Mouse (Mus musculus): Measurements from ENCODE around the gene Magt1. TPM values are rescaled to one million over a fixed set of nuclear protein-coding genes. Genes with fewer than 3 reads are reported as not detected.
"Not testable (repeated sequence)": the region's sequence is repeated elsewhere in the genome, so short reads cannot be mapped to it uniquely, and the experiment has no call there.

The Magt1 gene
- polyA plus RNA-seq, 1 experiment from 2014 or later, result 56.8 TPM

- H3K27me3 ChIP-seq (replicated peaks; ENCODE audit: control insufficient read depth, insufficient read depth, low read length), result no peaks in the 10 kb centered on the region
- no peak overlapping the region for H3K9ac ChIP-seq (ENCODE audit: low read depth, low read length)
- WGBS, result 79% methylated on average over 5 of the region's 5 CpGs
- no peak overlapping the region for H3K4me3 ChIP-seq (ENCODE audit: low read depth, low read length)
- H3K36me3 ChIP-seq (ENCODE audit: control insufficient read depth, insufficient read depth, low read length), result no peaks in the 10 kb centered on the region
- ATAC-seq (replicated peaks; ENCODE audit: low FRiP score) (no peak), DNase-seq (ENCODE audit: low spot score) (no peak)
- no peaks in the 10 kb centered on the region for H3K4me1 ChIP-seq (replicated peaks; ENCODE audit: control insufficient read depth, insufficient read depth, low read length)
- H3K4me2 ChIP-seq, result no peak overlapping the region
- no peak overlapping the region for H3K27ac ChIP-seq (ENCODE audit: low read depth, low read length)
- no peaks in the 10 kb centered on the region for H3K9me3 ChIP-seq (ENCODE audit: control insufficient read depth, low read length)
Observed at GRCm38 (mm10) chrX:106030176-106030575, 18.5 kb upstream of the Magt1 start.

DNA sequence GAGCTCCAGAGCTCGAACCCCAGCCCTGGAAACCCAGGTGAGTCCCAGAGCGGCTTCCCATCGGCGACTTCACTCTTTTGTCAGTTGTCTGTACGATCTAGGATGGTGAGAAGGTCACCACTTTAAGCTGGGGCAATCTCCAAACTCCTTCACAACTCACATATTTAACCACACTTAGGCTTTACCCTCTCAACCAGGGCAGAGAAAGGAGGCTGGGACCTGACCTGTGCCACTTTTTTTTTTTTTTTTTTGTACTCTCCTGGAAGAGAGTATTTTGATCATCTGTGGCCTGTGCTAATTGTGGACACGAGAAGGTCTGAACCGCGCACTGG is 15.6 kb upstream of the Magt1 start:
- Histone ChIP-seq H3K9me3 (ENCODE audit: control insufficient read depth, low read length) (no peaks in the 10 kb centered on the region), H3K27ac (ENCODE audit: low read depth, low read length) (no peak overlapping the region), H3K9ac (ENCODE audit: low read depth, low read length) (peak overlapping the region; percentile 71), H3K4me1 (replicated peaks; ENCODE audit: control insufficient read depth, insufficient read depth, low read length) (no peaks in the 10 kb centered on the region), H3K4me3 (ENCODE audit: low read depth, low read length) (peak overlapping the region; percentile 58), H3K27me3 (replicated peaks; ENCODE audit: control insufficient read depth, insufficient read depth, low read length) (no peaks in the 10 kb centered on the region), H3K4me2 (peak overlapping the region; percentile 68), H3K36me3 (ENCODE audit: control insufficient read depth, insufficient read depth, low read length) (no peaks in the 10 kb centered on the region)
- 15% methylated on average over 8 of the region's 8 CpGs for WGBS
- ATAC-seq (replicated peaks; ENCODE audit: low FRiP score) (peak; percentile 42; the same call in 1 of the 2 replicates), DNase-seq (ENCODE audit: low spot score) (no peak)

DNA sequence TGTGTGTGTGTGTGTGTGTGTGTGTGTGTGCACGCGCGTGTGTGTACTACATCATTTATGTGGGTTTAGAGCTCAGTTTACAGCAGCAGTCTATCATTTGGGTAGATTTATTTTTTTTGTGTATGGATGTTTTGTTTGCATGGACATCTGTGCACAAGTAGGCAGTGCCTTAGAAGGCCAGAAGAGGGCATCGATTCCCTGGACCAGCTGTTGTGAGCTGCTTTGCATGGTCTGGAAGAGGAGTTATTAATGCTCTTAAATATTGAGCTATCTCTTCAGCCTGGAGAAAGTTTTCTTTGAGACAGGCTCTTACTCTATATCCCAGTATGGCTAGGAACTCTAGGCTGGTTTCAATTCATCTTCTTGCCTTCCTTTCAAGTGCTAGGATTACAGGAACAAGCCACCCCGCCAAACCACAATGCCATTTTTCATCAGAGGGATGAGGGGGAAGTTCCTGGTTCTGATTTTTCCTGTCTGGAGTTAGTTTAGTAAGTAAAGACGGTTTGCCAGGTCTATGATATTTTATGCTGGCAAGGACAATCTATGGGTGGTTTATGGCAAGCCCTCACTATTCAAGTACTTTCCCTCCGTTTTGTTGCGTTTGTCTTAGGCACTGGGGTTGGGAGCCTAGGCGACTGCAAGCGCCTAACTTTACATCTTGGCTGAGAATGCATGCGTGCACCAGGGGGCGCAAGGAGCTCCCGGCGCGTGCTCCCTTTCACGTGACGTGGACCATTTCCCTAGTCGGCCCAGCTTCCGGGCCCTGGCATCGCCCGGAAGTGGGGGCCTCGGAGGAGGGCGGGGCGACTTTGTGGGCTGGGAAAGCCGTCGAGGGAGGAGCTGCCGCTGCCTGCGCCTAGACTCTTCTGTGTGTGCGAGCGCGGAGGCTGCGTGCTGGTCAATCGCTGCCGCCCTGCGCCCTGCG is 15.0 kb upstream of the Magt1 start, which contains the start of gene Atp7a:
Atp7a (plus strand) TSS at position 859 of the 925 bp plus-strand sequence.
- DNase-seq (ENCODE audit: low spot score), result peak; percentile 85
- peak within 1 kb of the TSS; percentile 71 for H3K9ac ChIP-seq (ENCODE audit: low read depth, low read length)
- H3K4me1 ChIP-seq (replicated peaks; ENCODE audit: control insufficient read depth, insufficient read depth, low read length), result no peaks in the 10 kb centered on the region
- no peak within 1 kb of the TSS for H3K27ac ChIP-seq (ENCODE audit: low read depth, low read length)
- H3K9me3 ChIP-seq (ENCODE audit: control insufficient read depth, low read length), result no peaks in the 10 kb centered on the region
- no peaks in the 10 kb centered on the region for H3K36me3 ChIP-seq (ENCODE audit: control insufficient read depth, insufficient read depth, low read length)
- no peaks in the 10 kb centered on the region for H3K27me3 ChIP-seq (replicated peaks; ENCODE audit: control insufficient read depth, insufficient read depth, low read length)
- peak; percentile 98 for ATAC-seq (replicated peaks; ENCODE audit: low FRiP score)
- WGBS, result 21% methylated on average over 36 of the region's 36 CpGs
- peak within 1 kb of the TSS; percentile 68 for H3K4me2 ChIP-seq
- H3K4me3 ChIP-seq (ENCODE audit: low read depth, low read length), result peak within 1 kb of the TSS; percentile 58

DNA sequence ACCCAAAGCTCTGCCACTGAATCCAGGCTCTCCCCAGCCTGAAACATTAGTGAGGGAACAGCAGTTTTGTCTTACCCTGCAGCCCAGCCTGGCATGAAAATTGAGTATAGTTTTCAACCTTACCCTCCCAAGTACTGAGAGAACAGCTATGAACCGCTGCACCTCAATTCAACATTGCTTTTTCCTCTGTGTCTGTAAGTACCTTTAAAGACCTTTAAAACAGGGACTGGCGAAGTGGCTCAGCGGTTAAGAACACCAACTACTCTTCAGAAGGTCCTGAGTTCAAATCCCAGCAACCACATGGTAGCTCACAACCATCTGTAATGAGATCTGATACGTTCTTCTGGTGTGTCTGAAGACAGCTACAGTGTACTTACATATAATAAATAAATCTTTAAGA is 5.8 kb upstream of the Magt1 start:
- peak overlapping the region; percentile 68; the same call in 1 of the 2 replicates for H3K4me3 ChIP-seq (ENCODE audit: low read depth, low read length)
- ATAC-seq (replicated peaks; ENCODE audit: low FRiP score), result no peak
- H3K9ac ChIP-seq (ENCODE audit: low read depth, low read length), result no peak overlapping the region
- H3K27me3 ChIP-seq (replicated peaks; ENCODE audit: control insufficient read depth, insufficient read depth, low read length), result no peaks in the 10 kb centered on the region
- no peak overlapping the region for H3K27ac ChIP-seq (ENCODE audit: low read depth, low read length)
- no peak for DNase-seq (ENCODE audit: low spot score)
- H3K4me2 ChIP-seq, result peak overlapping the region; percentile 54
- no peaks in the 10 kb centered on the region for H3K4me1 ChIP-seq (replicated peaks; ENCODE audit: control insufficient read depth, insufficient read depth, low read length)
- H3K9me3 ChIP-seq (ENCODE audit: control insufficient read depth, low read length), result no peaks in the 10 kb centered on the region
- H3K36me3 ChIP-seq (ENCODE audit: control insufficient read depth, insufficient read depth, low read length), result peaks cover 3% of the 10 kb centered on the region; the same call in 1 of the 2 replicates
- 82% methylated on average over 4 of the region's 4 CpGs for WGBS

- Histone ChIP-seq H3K27ac (ENCODE audit: low read depth, low read length) (no peak overlapping the region), H3K36me3 (ENCODE audit: control insufficient read depth, insufficient read depth, low read length) (peaks cover 3% of the 10 kb centered on the region; the same call in 1 of the 2 replicates), H3K4me2 (peak overlapping the region; percentile 54), H3K9me3 (ENCODE audit: control insufficient read depth, low read length) (no peaks in the 10 kb centered on the region), H3K27me3 (replicated peaks; ENCODE audit: control insufficient read depth, insufficient read depth, low read length) (no peaks in the 10 kb centered on the region), H3K4me3 (ENCODE audit: low read depth, low read length) (peak overlapping the region; percentile 68), H3K9ac (ENCODE audit: low read depth, low read length) (peak overlapping the region; percentile 43), H3K4me1 (replicated peaks; ENCODE audit: control insufficient read depth, insufficient read depth, low read length) (no peaks in the 10 kb centered on the region)
- WGBS, result 80% methylated on average over 3 of the region's 3 CpGs
- ATAC-seq (replicated peaks; ENCODE audit: low FRiP score) (no peak), DNase-seq (ENCODE audit: low spot score) (no peak)
Observed at GRCm38 (mm10) chrX:106017102-106017501, 5.4 kb upstream of the Magt1 start.

GRCm38 (mm10) chrX:106015571-106016322 is 4.0 kb upstream of the Magt1 start, which contains the start of gene Cox7b:
Cox7b (plus strand) TSS chrX:106015700.
- 12% methylated on average over 26 of the region's 26 CpGs for WGBS
- Histone ChIP-seq H3K36me3 (ENCODE audit: control insufficient read depth, insufficient read depth, low read length) (peaks cover 3% of the 10 kb centered on the region; the same call in 1 of the 2 replicates), H3K4me1 (replicated peaks; ENCODE audit: control insufficient read depth, insufficient read depth, low read length) (no peaks in the 10 kb centered on the region), H3K9me3 (ENCODE audit: control insufficient read depth, low read length) (no peaks in the 10 kb centered on the region), H3K27me3 (replicated peaks; ENCODE audit: control insufficient read depth, insufficient read depth, low read length) (no peaks in the 10 kb centered on the region), H3K9ac (ENCODE audit: low read depth, low read length) (peak within 1 kb of the TSS; percentile 76), H3K27ac (ENCODE audit: low read depth, low read length) (peak within 1 kb of the TSS; percentile 68), H3K4me2 (peak within 1 kb of the TSS; percentile 54), H3K4me3 (ENCODE audit: low read depth, low read length) (peak within 1 kb of the TSS; percentile 68)
- peak; percentile 37; the same call in 1 of the 2 replicates for ATAC-seq (replicated peaks; ENCODE audit: low FRiP score)
- peak; percentile 54 for DNase-seq (ENCODE audit: low spot score)

- not testable (repeated sequence) for ATAC-seq (replicated peaks; ENCODE audit: low FRiP score); H3K9me3 ChIP-seq (ENCODE audit: control insufficient read depth, low read length); DNase-seq (ENCODE audit: low spot score); H3K4me1 ChIP-seq (replicated peaks; ENCODE audit: control insufficient read depth, insufficient read depth, low read length); H3K9ac ChIP-seq (ENCODE audit: low read depth, low read length); H3K36me3 ChIP-seq (ENCODE audit: control insufficient read depth, insufficient read depth, low read length); H3K4me3 ChIP-seq (ENCODE audit: low read depth, low read length); H3K27me3 ChIP-seq (replicated peaks; ENCODE audit: control insufficient read depth, insufficient read depth, low read length)
- peak overlapping the region; percentile 48 for H3K4me2 ChIP-seq
- WGBS, result 65% methylated on average over 2 of the region's 2 CpGs
- H3K27ac ChIP-seq (ENCODE audit: low read depth, low read length), result peak overlapping the region; percentile 68; the same call in 1 of the 2 replicates
Observed at GRCm38 (mm10) chrX:106014741-106015377, 3.2 kb upstream of the Magt1 start.

DNA sequence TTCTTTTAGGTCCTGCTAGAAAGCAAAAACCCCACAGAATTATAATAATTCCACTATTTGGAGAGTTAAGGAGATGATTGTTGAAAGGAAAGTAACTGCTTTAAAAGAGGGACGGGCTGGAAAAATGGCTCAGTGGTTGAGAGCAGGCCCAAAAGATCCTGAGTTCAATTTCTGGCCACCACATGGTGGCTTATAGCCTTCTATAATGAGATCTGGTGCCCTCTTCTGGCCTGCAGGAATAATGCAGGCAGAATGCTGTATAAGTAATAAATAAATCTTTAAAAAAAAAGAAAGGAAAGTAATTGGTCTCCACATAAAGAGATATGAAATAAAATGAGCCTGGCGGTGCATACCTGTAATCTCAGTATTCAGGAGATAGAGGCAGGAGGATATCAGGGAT is 1.5 kb upstream of the Magt1 start:
- WGBS, result 27% methylated on average over 2 of the region's 2 CpGs
- Histone ChIP-seq H3K4me2 (no peak overlapping the region), H3K9me3 (ENCODE audit: control insufficient read depth, low read length) (no peaks in the 10 kb centered on the region), H3K27ac (ENCODE audit: low read depth, low read length) (no peak overlapping the region), H3K4me1 (replicated peaks; ENCODE audit: control insufficient read depth, insufficient read depth, low read length) (peaks cover 2% of the 10 kb centered on the region; the same call in 1 of the 2 replicates), H3K27me3 (replicated peaks; ENCODE audit: control insufficient read depth, insufficient read depth, low read length) (no peaks in the 10 kb centered on the region), H3K36me3 (ENCODE audit: control insufficient read depth, insufficient read depth, low read length) (no peaks in the 10 kb centered on the region), H3K4me3 (ENCODE audit: low read depth, low read length) (no peak overlapping the region), H3K9ac (ENCODE audit: low read depth, low read length) (no peak overlapping the region)
- DNase-seq (ENCODE audit: low spot score) (no peak), ATAC-seq (replicated peaks; ENCODE audit: low FRiP score) (no peak)
